ENCODE assay signal across 27 mouse cellular contexts in the genomic region with DNA sequence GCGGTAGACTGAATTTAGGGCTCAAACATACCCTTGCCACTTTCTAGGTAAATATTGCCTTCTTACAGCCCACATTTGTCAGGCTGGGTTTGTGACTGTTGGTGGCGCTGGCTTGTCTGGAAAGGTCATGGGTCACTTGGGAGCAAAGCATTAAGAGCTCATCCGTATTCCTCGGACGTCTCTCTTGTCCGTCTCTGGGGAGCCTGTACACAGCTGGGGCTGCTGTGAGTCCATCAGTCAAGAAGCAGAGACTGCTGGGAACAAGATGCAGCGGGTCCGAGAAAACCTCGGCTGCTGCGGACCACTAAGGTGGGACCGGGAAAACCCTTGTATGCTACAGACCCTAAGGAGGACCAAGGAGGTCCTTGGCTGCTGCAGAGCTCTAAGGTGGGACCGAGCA. TPM values are rescaled to one million over a fixed set of nuclear protein-coding genes. Genes with fewer than 3 reads are reported as not detected.
A peak's percentile ranks its signal among the peaks of the same experiment; 100 is the strongest.
DNase-seq lines count a peak whose midpoint lies in the region; ATAC-seq and TF ChIP-seq lines count a peak whose summit lies in the region.
"Had no signal": no experiment of that assay in that cellular context is flagged by ENCODE, and none has a peak within 500 bp of the region (broad histone marks: within the 10 kb centered on the region; RNA-seq: fewer than 3 reads in every experiment).

No protein-coding gene starts in this region.

- no peak for TF ChIP-seq CTCF in hindbrain, postnatal 0 days (IDR thresholded peaks at IDR 0.05; ENCODE audit: low read depth)
- TF ChIP-seq CTCF in stomach, postnatal 0 days (IDR thresholded peaks at IDR 0.05; ENCODE audit: low read depth): no peak

- peak overlapping the region; percentile 10; the same call in 1 of the 2 replicates for H3K27ac ChIP-seq in hindbrain, embryonic 10.5 days
- H3K27ac ChIP-seq in hindbrain, postnatal 0 days: no peak overlapping the region
- H3K27ac ChIP-seq in stomach, embryonic 14.5 days (ENCODE audit: low read length): no peak overlapping the region
- H3K27ac ChIP-seq in stomach, postnatal 0 days (replicated peaks): no peak overlapping the region
- no peak overlapping the region for H3K27ac ChIP-seq in hindbrain, embryonic 16.5 days (ENCODE audit: low read depth, low read length)
- H3K27ac ChIP-seq in forebrain, embryonic 12.5 days: no peak overlapping the region
- H3K27ac ChIP-seq: embryonic facial prominence, embryonic 15.5 days; forebrain, embryonic 13.5 days; heart, embryonic 10.5 days; heart, embryonic 15.5 days; kidney, postnatal 0 days; liver, embryonic 12.5 days; midbrain, embryonic 15.5 days had no signal

- H3K27me3 ChIP-seq in hindbrain, embryonic 10.5 days (ENCODE audit: insufficient read depth, poor library complexity, severe bottlenecking): no peaks in the 10 kb centered on the region
- H3K27me3 ChIP-seq in hindbrain, postnatal 0 days (ENCODE audit: insufficient read depth, low read length): no peaks in the 10 kb centered on the region
- H3K27me3 ChIP-seq in stomach, embryonic 14.5 days (ENCODE audit: control insufficient read depth, insufficient read depth, low read length): no peaks in the 10 kb centered on the region
- no peaks in the 10 kb centered on the region for H3K27me3 ChIP-seq in stomach, postnatal 0 days (ENCODE audit: control insufficient read depth, insufficient read depth, low read length)
- no peaks in the 10 kb centered on the region for H3K27me3 ChIP-seq in hindbrain, embryonic 16.5 days (replicated peaks; ENCODE audit: control insufficient read depth, insufficient read depth, low read length)
- no peaks in the 10 kb centered on the region for H3K27me3 ChIP-seq in forebrain, embryonic 12.5 days
- H3K27me3 ChIP-seq: embryonic facial prominence, embryonic 15.5 days; forebrain, embryonic 13.5 days; heart, embryonic 15.5 days; liver, embryonic 12.5 days; midbrain, embryonic 15.5 days had no signal

- TF ChIP-seq EP300 in stomach, postnatal 0 days (optimal IDR thresholded peaks at IDR 0.05): no peak

- ATAC-seq in hindbrain, postnatal 0 days: no peak
- 0 out of 2 replicates have a peak, but pooled peaks have one; percentile 6 for ATAC-seq in stomach, embryonic 14.5 days (ENCODE audit: insufficient number of reproducible peaks, insufficient read depth, low FRiP score, low read depth)
- no peak for ATAC-seq in stomach, postnatal 0 days (ENCODE audit: low FRiP score, low TSS enrichment)
- ATAC-seq in hindbrain, embryonic 16.5 days: 0 out of 2 replicates have a peak, but pooled peaks have one; percentile 14
- no peak for ATAC-seq in forebrain, embryonic 12.5 days (ENCODE audit: low FRiP score)
- ATAC-seq: CD4-positive, CD25-positive, alpha-beta regulatory T cell, adult 4 months; forebrain, embryonic 13.5 days; intestine, embryonic 16.5 days; liver, embryonic 12.5 days; liver, postnatal 0 days; midbrain, embryonic 15.5 days had no signal

- H3K4me3 ChIP-seq in hindbrain, embryonic 10.5 days: no peak overlapping the region
- no peak overlapping the region for H3K4me3 ChIP-seq in hindbrain, postnatal 0 days (ENCODE audit: low read length)
- no peak overlapping the region for H3K4me3 ChIP-seq in stomach, embryonic 14.5 days (ENCODE audit: low read depth, low read length)
- H3K4me3 ChIP-seq in stomach, postnatal 0 days (ENCODE audit: low read depth, low read length): no peak overlapping the region
- H3K4me3 ChIP-seq in hindbrain, embryonic 16.5 days (ENCODE audit: low read length): no peak overlapping the region
- no peak overlapping the region for H3K4me3 ChIP-seq in forebrain, embryonic 12.5 days (replicated peaks)
- H3K4me3 ChIP-seq: embryonic facial prominence, embryonic 15.5 days; forebrain, embryonic 13.5 days; heart, embryonic 10.5 days; heart, embryonic 15.5 days; liver, embryonic 12.5 days; midbrain, embryonic 15.5 days had no signal

- H3K9ac ChIP-seq in hindbrain, postnatal 0 days (replicated peaks; ENCODE audit: low read length): no peak overlapping the region
- H3K9ac ChIP-seq in stomach, embryonic 14.5 days (replicated peaks; ENCODE audit: low read depth, low read length): no peak overlapping the region
- no peak overlapping the region for H3K9ac ChIP-seq in stomach, postnatal 0 days (ENCODE audit: low read length)
- no peak overlapping the region for H3K9ac ChIP-seq in hindbrain, embryonic 16.5 days (ENCODE audit: low read depth, low read length)
- H3K9ac ChIP-seq in forebrain, embryonic 12.5 days: no peak overlapping the region
- H3K9ac ChIP-seq: embryonic facial prominence, embryonic 15.5 days; forebrain, embryonic 13.5 days; heart, embryonic 15.5 days; liver, embryonic 12.5 days; liver, postnatal 0 days; midbrain, embryonic 15.5 days had no signal

- H3K36me3 ChIP-seq in hindbrain, embryonic 10.5 days: no peaks in the 10 kb centered on the region
- no peaks in the 10 kb centered on the region for H3K36me3 ChIP-seq in hindbrain, postnatal 0 days (ENCODE audit: insufficient read depth, low read length)
- H3K36me3 ChIP-seq in stomach, embryonic 14.5 days (ENCODE audit: control insufficient read depth, insufficient read depth, low read length): peaks cover 4% of the 10 kb centered on the region
- H3K36me3 ChIP-seq in stomach, postnatal 0 days (ENCODE audit: control insufficient read depth, insufficient read depth, low read length): no peaks in the 10 kb centered on the region; the same call in 1 of the 2 replicates
- H3K36me3 ChIP-seq in hindbrain, embryonic 16.5 days (ENCODE audit: control insufficient read depth, insufficient read depth, low read length): no peaks in the 10 kb centered on the region
- H3K36me3 ChIP-seq in forebrain, embryonic 12.5 days (replicated peaks): no peaks in the 10 kb centered on the region
- H3K36me3 ChIP-seq: embryonic facial prominence, embryonic 15.5 days; heart, embryonic 10.5 days; heart, embryonic 15.5 days; midbrain, embryonic 15.5 days had no signal

- WGBS in hindbrain, embryonic 10.5 days: 55% methylated on average over 12 of the region's 12 CpGs
- WGBS in hindbrain, postnatal 0 days: 45% methylated on average over 12 of the region's 12 CpGs
- 41% methylated on average over 12 of the region's 12 CpGs for WGBS in stomach, embryonic 14.5 days
- 50% methylated on average over 12 of the region's 12 CpGs for WGBS in stomach, postnatal 0 days
- 40% methylated on average over 12 of the region's 12 CpGs for WGBS in hindbrain, embryonic 16.5 days
- WGBS in forebrain, embryonic 12.5 days: 88% methylated on average over 12 of the region's 12 CpGs

- peak; percentile 40 for DNase-seq in hindbrain, embryonic 10.5 days (ENCODE audit: low spot score)
- no peak for DNase-seq in hindbrain, postnatal 0 days (ENCODE audit: low spot score)
- DNase-seq in stomach, postnatal 0 days (ENCODE audit: low spot score): no peak
- DNase-seq in urinary bladder, adult 2 months (ENCODE audit: low spot score): no peak
- DNase-seq in frontal cortex, postnatal 10 days (ENCODE audit: low spot score in 2 of 2): no peak
- DNase-seq: adrenal gland, postnatal 25 days; gastrocnemius, postnatal 25 days; heart, adult 11 months; kidney, adult 8-10 months; kidney, postnatal 4 days; left cerebral cortex, postnatal 4 days; liver, postnatal 0 days; lung, postnatal 36 days; right cerebral cortex, postnatal 4 days; thymus, postnatal 14 days had no signal

- no peaks in the 10 kb centered on the region for H3K9me3 ChIP-seq in hindbrain, embryonic 10.5 days
- no peaks in the 10 kb centered on the region for H3K9me3 ChIP-seq in hindbrain, postnatal 0 days (ENCODE audit: low read length)
- no peaks in the 10 kb centered on the region for H3K9me3 ChIP-seq in stomach, embryonic 14.5 days (ENCODE audit: control insufficient read depth, low read depth, low read length)
- no peaks in the 10 kb centered on the region for H3K9me3 ChIP-seq in stomach, postnatal 0 days (ENCODE audit: control insufficient read depth, low read length)
- H3K9me3 ChIP-seq in hindbrain, embryonic 16.5 days (ENCODE audit: control insufficient read depth, low read length): no peaks in the 10 kb centered on the region
- no peaks in the 10 kb centered on the region for H3K9me3 ChIP-seq in forebrain, embryonic 12.5 days
- H3K9me3 ChIP-seq: embryonic facial prominence, embryonic 15.5 days; forebrain, embryonic 13.5 days; heart, embryonic 10.5 days; heart, embryonic 15.5 days; liver, embryonic 12.5 days; midbrain, embryonic 15.5 days had no signal

- no peak overlapping the region for H3K4me2 ChIP-seq in hindbrain, postnatal 0 days (ENCODE audit: low read depth, low read length)
- H3K4me2 ChIP-seq in stomach, embryonic 14.5 days (replicated peaks; ENCODE audit: low read depth, low read length): no peak overlapping the region
- no peak overlapping the region for H3K4me2 ChIP-seq in stomach, postnatal 0 days (replicated peaks; ENCODE audit: low read depth)
- no peak overlapping the region for H3K4me2 ChIP-seq in hindbrain, embryonic 16.5 days (ENCODE audit: low read length)
- H3K4me2 ChIP-seq in forebrain, embryonic 12.5 days: no peak overlapping the region
- H3K4me2 ChIP-seq: embryonic facial prominence, embryonic 15.5 days; forebrain, embryonic 13.5 days; heart, embryonic 15.5 days; liver, embryonic 12.5 days; midbrain, embryonic 15.5 days had no signal

- peaks cover 11% of the 10 kb centered on the region; the same call in 1 of the 2 replicates for H3K4me1 ChIP-seq in hindbrain, embryonic 10.5 days (replicated peaks)
- no peaks in the 10 kb centered on the region for H3K4me1 ChIP-seq in hindbrain, postnatal 0 days (ENCODE audit: insufficient read depth, low read length)
- H3K4me1 ChIP-seq in stomach, embryonic 14.5 days (ENCODE audit: control insufficient read depth, insufficient read depth, low read length): no peaks in the 10 kb centered on the region
- no peaks in the 10 kb centered on the region for H3K4me1 ChIP-seq in stomach, postnatal 0 days (replicated peaks; ENCODE audit: control insufficient read depth, insufficient read depth)
- no peaks in the 10 kb centered on the region for H3K4me1 ChIP-seq in hindbrain, embryonic 16.5 days (ENCODE audit: control insufficient read depth, insufficient read depth, low read depth, low read length)
- no peaks in the 10 kb centered on the region for H3K4me1 ChIP-seq in forebrain, embryonic 12.5 days
- H3K4me1 ChIP-seq: embryonic facial prominence, embryonic 15.5 days; forebrain, embryonic 13.5 days; heart, embryonic 10.5 days; heart, embryonic 15.5 days; liver, embryonic 12.5 days; midbrain, embryonic 15.5 days had no signal

RNA-seq across cellular contexts. Expression of gene Hmgb2, which starts 35.9 kb away (rescaled TPM):
- polyA plus RNA-seq in hindbrain, embryonic 10.5 days (2016; fragmentation: Nextera tagmentation; extraction: Ambion mirVana): 389 and 567 TPM in 2 replicates
- 14.6 and 14.8 TPM in 2 replicates for total RNA-seq in hindbrain, postnatal 0 days (2014; rRNA removed)
- 140 and 154 TPM in 2 replicates for polyA plus RNA-seq in hindbrain, postnatal 0 days (2015; fragmentation: Nextera tagmentation; extraction: Ambion mirVana)
- polyA plus RNA-seq in stomach, embryonic 14.5 days (2014; fragmentation: Nextera tagmentation; extraction: Ambion mirVana): 360 and 410 TPM in 2 replicates
- polyA plus RNA-seq in stomach, postnatal 0 days (2015; fragmentation: Nextera tagmentation; extraction: Ambion mirVana): 158 and 220 TPM in 2 replicates
- 65.0 and 67.4 TPM in 2 replicates for polyA plus RNA-seq in hindbrain, embryonic 16.5 days (2015; fragmentation: Nextera tagmentation; extraction: Ambion mirVana)
- polyA plus RNA-seq in urinary bladder, adult 2 months (2012; rRNA removed): 15.4 and 20.4 TPM in 2 replicates
- 740 and 788 TPM in 2 replicates for polyA plus RNA-seq in forebrain, embryonic 12.5 days (2016; fragmentation: Nextera tagmentation; extraction: Ambion mirVana)

RNA-seq across cellular contexts. Expression of gene Sap30, which starts 59.9 kb away (rescaled TPM):
- polyA plus RNA-seq in hindbrain, embryonic 10.5 days (2016; fragmentation: Nextera tagmentation; extraction: Ambion mirVana): 81.9 and 97.8 TPM in 2 replicates
- 22.1 and 26.1 TPM in 2 replicates for total RNA-seq in hindbrain, postnatal 0 days (2014; rRNA removed)
- polyA plus RNA-seq in hindbrain, postnatal 0 days (2015; fragmentation: Nextera tagmentation; extraction: Ambion mirVana): 20.8 and 22.0 TPM in 2 replicates
- polyA plus RNA-seq in stomach, embryonic 14.5 days (2014; fragmentation: Nextera tagmentation; extraction: Ambion mirVana): 43.6 and 44.0 TPM in 2 replicates
- 23.8 and 28.6 TPM in 2 replicates for polyA plus RNA-seq in stomach, postnatal 0 days (2015; fragmentation: Nextera tagmentation; extraction: Ambion mirVana)
- 20.7 and 22.9 TPM in 2 replicates for polyA plus RNA-seq in hindbrain, embryonic 16.5 days (2015; fragmentation: Nextera tagmentation; extraction: Ambion mirVana)
- 19.3 and 22.2 TPM in 2 replicates for polyA plus RNA-seq in urinary bladder, adult 2 months (2012; rRNA removed)
- polyA plus RNA-seq in forebrain, embryonic 12.5 days (2016; fragmentation: Nextera tagmentation; extraction: Ambion mirVana): 128 and 131 TPM in 2 replicates

Comparison
In these comparisons a context has a peak if more than half of its experiments do, and no peak if none do; other contexts are left out.
1. ATAC-seq: peak in stomach, embryonic 14.5 days (single experiment) and hindbrain, embryonic 16.5 days (single experiment); none in hindbrain, postnatal 0 days (single experiment), stomach, postnatal 0 days (single experiment) and forebrain, embryonic 12.5 days (single experiment).